Mouse (Mus musculus) effector memory CD4-positive, alpha-beta T cell, adult 5 months (primary cell): ENCODE results near the gene Dact1. TPM values are rescaled to one million over a fixed set of nuclear protein-coding genes. Genes with fewer than 3 reads are reported as not detected.

Experiments used
- polyA plus RNA-seq: library from polyadenylated mRNA; unstranded; fragments of 100-300 nt; shearing (Covaris generic); gene quantifications from one replicate; pipeline ENCODE4 v1.2.1, GENCODE M21; 2017

Gene Dact1
- 0.17 TPM for polyA plus RNA-seq

DNA sequence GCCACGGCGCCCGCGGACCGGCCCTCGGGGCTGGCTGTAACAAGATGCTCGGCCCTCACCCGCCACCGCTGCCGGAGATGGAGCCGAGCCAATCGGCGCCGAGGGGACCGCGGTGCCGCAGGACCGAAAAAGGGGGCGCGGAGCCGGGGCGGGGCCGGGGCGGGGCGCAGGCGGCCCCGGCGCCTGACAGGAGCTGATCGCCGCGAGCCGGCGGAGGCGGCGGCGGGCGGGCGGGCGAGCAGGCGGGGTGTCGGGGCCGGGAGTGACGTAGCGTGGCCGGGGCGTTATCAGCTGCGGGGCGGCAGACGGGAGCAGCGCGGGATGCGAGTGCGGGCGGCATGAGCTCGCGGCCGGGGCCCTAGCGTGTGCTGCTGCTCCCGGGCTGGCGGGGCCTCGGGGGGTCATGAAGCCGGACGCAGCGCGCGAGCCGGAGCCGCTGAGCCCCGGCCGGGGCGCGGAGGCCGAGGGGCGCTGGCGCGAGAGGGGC lies at the start of gene Dact1:
Gene Dact1 (plus strand): TSS at position 304 of the 487 bp plus-strand sequence.

Other genes with a start within 250 kb of the Dact1 start
- gene Tomm20l, start 198.5 kb upstream of the Dact1 start, polyA plus RNA-seq: not detected
- gene Timm9, start 173.2 kb upstream of the Dact1 start, polyA plus RNA-seq: 31.7 TPM
- 8.3 TPM for gene 2700049A03Rik, start 173.0 kb upstream of the Dact1 start, polyA plus RNA-seq